Mouse (Mus musculus): Measurements from ENCODE around the gene Cntn2. TPM values are rescaled to one million over a fixed set of nuclear protein-coding genes. Genes with fewer than 3 reads are reported as not detected.
"Not testable (repeated sequence)": the region's sequence is repeated elsewhere in the genome, so short reads cannot be mapped to it uniquely, and the experiment has no call there.

Gene Cntn2
- polyA plus RNA-seq, 1 experiment from 2014 or later: 83.8 TPM

DNA sequence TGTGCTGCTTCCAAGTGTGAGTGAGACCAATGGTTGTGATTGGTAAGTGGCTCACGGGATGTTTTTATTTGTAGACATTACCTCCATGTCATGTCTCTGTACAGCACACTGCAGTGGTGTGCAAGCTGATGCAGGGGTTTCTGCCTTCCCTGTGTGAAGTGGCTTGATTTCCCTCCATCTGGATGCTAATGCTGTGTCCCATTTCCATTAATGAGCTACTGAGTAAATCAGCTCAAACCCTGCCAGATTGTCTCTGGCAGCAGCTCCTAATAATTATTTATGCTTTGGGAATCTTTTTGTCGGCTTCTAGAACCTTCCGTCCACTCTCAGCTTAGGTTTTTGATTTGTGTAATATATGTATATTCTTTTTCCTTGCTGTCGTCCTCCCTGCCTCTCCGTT lies 37.9 kb downstream of the Cntn2 start:
- Histone ChIP-seq H3K4me3 (no peak overlapping the region), H3K36me3 (peaks cover 69% of the 10 kb centered on the region), H3K4me2 (replicated peaks) (no peak overlapping the region), H3K9ac (no peak overlapping the region), H3K9me3 (replicated peaks) (no peaks in the 10 kb centered on the region), H3K4me1 (peaks cover 5% of the 10 kb centered on the region; the same call in 1 of the 2 replicates), H3K27me3 (no peaks in the 10 kb centered on the region), H3K27ac (no peak overlapping the region)
- no peak for ATAC-seq (ENCODE audit: low FRiP score)
- WGBS: 94% methylated on average over 5 of the region's 5 CpGs

- ATAC-seq (ENCODE audit: low FRiP score): no peak
- H3K4me3 ChIP-seq: no peak overlapping the region
- H3K4me1 ChIP-seq: no peaks in the 10 kb centered on the region
- no peak overlapping the region for H3K27ac ChIP-seq
- 88% methylated on average over 2 of the region's 2 CpGs for WGBS
- H3K9me3 ChIP-seq (replicated peaks): no peaks in the 10 kb centered on the region
- H3K27me3 ChIP-seq: no peaks in the 10 kb centered on the region
- H3K4me2 ChIP-seq (replicated peaks): no peak overlapping the region
- H3K36me3 ChIP-seq: peaks cover 81% of the 10 kb centered on the region
- H3K9ac ChIP-seq: no peak overlapping the region
These were observed 42.5 kb downstream of the Cntn2 start for GRCm38 (mm10) chr1:132500535-132500934.

DNA sequence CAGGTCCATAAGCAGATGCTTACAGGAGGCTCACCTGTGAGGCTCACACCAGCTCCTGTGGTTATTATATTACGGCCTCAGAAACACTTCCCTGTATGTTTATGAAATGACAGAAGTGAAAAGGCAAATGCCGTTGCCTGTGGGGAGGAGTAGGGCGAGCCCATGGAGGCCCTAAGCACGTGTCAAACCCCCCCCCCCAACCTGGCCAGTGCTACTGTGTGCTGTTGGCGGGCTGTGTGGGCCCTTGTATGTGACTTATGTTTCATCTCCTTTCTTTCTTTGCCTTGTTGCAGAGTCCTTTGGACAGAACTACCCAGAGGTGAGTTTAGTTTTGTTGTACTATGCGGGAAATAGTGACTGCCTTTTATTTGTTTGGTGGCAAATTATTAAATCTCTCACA lies 59.3 kb downstream of the Cntn2 start:
- H3K4me2 ChIP-seq (replicated peaks): no peak overlapping the region
- ATAC-seq (ENCODE audit: low FRiP score): no peak
- 0 out of 2 replicates have a peak, but pooled peaks cover 2% of the 10 kb centered on the region for H3K4me1 ChIP-seq
- peaks cover 32% of the 10 kb centered on the region for H3K36me3 ChIP-seq
- no peak overlapping the region for H3K27ac ChIP-seq
- no peak overlapping the region for H3K4me3 ChIP-seq
- H3K27me3 ChIP-seq: no peaks in the 10 kb centered on the region
- WGBS: 95% methylated on average over 6 of the region's 6 CpGs
- H3K9ac ChIP-seq: no peak overlapping the region
- no peaks in the 10 kb centered on the region for H3K9me3 ChIP-seq (replicated peaks)

DNA sequence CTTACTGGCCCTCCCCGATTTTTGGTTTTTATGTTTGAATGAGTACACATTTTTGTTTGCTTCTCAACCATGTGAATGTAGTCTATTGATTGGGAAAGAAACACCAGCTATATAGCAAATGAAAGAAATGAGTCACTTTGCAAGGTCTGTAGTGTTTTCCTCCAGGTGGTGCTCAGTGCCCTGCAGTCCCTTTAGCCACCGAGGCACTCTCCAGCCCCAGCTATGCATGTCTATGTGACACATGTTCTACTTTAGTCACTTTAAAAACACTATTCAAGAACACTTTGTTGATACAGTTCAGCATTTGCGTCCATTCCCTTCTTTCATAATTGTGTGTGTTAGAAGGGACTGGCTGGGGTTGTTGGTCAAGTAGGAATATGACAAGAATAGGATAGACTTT lies 59.8 kb downstream of the Cntn2 start:
- 93% methylated on average over 3 of the region's 3 CpGs for WGBS
- Histone ChIP-seq H3K4me2 (replicated peaks) (no peak overlapping the region), H3K27me3 (no peaks in the 10 kb centered on the region), H3K9me3 (replicated peaks) (no peaks in the 10 kb centered on the region), H3K9ac (no peak overlapping the region), H3K36me3 (peaks cover 27% of the 10 kb centered on the region), H3K27ac (no peak overlapping the region), H3K4me3 (no peak overlapping the region), H3K4me1 (peaks cover 7% of the 10 kb centered on the region)
- ATAC-seq (ENCODE audit: low FRiP score): no peak

GRCm38 (mm10) chr1:132481619-132482018 lies 61.4 kb downstream of the Cntn2 start:
- no peaks in the 10 kb centered on the region for H3K9me3 ChIP-seq (replicated peaks)
- H3K4me2 ChIP-seq (replicated peaks): no peak overlapping the region
- H3K4me1 ChIP-seq: peaks cover 12% of the 10 kb centered on the region
- no peak overlapping the region for H3K4me3 ChIP-seq
- no peaks in the 10 kb centered on the region for H3K27me3 ChIP-seq
- WGBS: 94% methylated on average over 2 of the region's 2 CpGs
- H3K36me3 ChIP-seq: peaks cover 13% of the 10 kb centered on the region
- ATAC-seq (ENCODE audit: low FRiP score): no peak
- no peak overlapping the region for H3K9ac ChIP-seq
- no peak overlapping the region for H3K27ac ChIP-seq

GRCm38 (mm10) chr1:132479438-132479837 lies 63.6 kb downstream of the Cntn2 start:
- no peaks in the 10 kb centered on the region for H3K9me3 ChIP-seq (replicated peaks)
- no peak for ATAC-seq (ENCODE audit: low FRiP score)
- H3K27me3 ChIP-seq: no peaks in the 10 kb centered on the region
- WGBS: 95% methylated on average over 1 of the region's 1 CpGs
- H3K9ac ChIP-seq: no peak overlapping the region
- H3K4me3 ChIP-seq: no peak overlapping the region
- no peak overlapping the region for H3K4me2 ChIP-seq (replicated peaks)
- no peaks in the 10 kb centered on the region for H3K36me3 ChIP-seq
- no peak overlapping the region for H3K27ac ChIP-seq
- peaks cover 20% of the 10 kb centered on the region for H3K4me1 ChIP-seq

DNA sequence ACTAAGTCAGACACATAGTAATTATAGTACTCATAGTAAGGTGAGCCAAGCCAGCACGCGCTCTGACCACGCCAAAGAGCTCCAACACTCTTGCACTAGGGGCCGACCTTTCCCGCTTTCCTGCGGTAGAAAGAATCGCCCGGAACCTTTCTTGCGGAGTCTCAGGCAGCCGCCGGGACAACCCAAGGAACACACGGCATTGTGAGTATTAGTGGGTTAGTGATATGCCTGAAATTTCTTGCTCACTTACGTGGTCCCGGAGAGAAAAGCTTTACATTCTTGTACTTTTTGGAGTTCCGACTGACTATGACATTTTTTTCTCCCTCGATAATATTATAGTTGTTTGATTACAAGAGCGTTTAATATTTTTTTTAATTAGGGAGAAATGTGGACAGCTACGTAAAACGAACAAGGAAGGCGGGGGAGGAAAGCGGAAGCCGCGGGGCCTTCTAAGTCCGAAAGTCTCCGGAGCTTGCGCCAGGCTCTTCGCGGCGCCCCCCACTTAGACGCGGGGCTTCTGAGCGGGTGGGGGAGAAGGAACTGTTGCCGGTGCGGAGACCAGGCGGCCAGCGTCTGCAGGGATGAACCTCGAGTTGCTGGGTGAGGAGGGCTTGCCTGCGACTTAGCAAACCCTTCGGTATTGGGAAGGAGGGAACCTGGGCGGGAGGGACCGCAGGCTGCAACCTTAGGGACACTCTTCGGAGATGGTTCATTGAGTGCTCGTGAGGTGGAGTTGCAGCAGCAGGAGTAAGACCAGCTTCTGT lies 65.9 kb downstream of the Cntn2 start, which contains the start of gene Rbbp5:
Gene Rbbp5, plus strand, starts transcription at position 438 of the 764 bp plus-strand sequence.
- Histone ChIP-seq H3K27ac (peak within 1 kb of the TSS; percentile 56), H3K36me3 (no peaks in the 10 kb centered on the region), H3K4me2 (replicated peaks) (peak within 1 kb of the TSS; percentile 63), H3K9ac (peak within 1 kb of the TSS; percentile 86), H3K4me1 (peaks cover 20% of the 10 kb centered on the region), H3K27me3 (no peaks in the 10 kb centered on the region), H3K4me3 (peak within 1 kb of the TSS; percentile 87), H3K9me3 (replicated peaks) (no peaks in the 10 kb centered on the region)
- ATAC-seq (ENCODE audit: low FRiP score): peak; percentile 92
- WGBS: under 1% methylated on average over 43 of the region's 43 CpGs

DNA sequence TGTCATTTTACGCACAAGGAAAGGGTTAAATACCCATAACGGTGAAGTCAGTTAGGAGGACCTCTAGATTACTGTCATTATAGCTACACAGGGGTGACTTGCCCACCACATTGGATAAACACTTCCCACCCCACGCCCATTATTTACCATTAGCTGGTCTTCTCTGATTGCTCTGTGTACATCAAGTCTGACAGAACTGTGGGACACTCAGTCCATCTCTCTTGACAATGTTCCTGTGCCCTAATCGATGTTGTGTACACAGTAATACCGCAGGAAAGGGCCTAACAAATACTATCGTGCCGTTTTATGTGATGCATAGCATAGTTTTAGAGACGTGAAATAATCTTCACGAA lies 66.5 kb downstream of the Cntn2 start:
- Histone ChIP-seq H3K36me3 (no peaks in the 10 kb centered on the region), H3K4me2 (replicated peaks) (peak overlapping the region; percentile 63), H3K9me3 (replicated peaks) (no peaks in the 10 kb centered on the region), H3K27me3 (no peaks in the 10 kb centered on the region), H3K4me3 (peak overlapping the region; percentile 87), H3K4me1 (peaks cover 20% of the 10 kb centered on the region), H3K27ac (peak overlapping the region; percentile 56; the same call in 1 of the 2 replicates), H3K9ac (peak overlapping the region; percentile 86)
- WGBS: 5% methylated on average over 9 of the region's 9 CpGs
- peak; percentile 38 for ATAC-seq (ENCODE audit: low FRiP score)

DNA sequence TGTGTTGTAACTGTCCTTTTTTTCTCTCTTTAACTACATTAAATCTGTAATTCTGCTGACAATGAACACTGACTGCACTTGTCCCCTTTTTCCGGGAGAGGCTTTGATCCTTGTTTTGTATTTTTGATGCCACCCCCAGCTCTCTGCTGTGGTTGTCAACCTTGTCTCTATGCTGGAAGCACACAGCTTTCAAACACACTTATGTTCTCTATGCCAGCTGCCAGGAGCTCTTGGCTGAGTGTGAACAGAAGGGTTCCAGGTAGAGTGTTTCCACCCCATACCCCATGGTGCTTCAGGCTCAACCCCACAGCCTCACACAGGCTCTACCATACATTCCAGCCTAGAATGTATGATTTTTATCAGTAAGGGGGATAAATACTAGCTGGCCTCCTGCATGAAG lies 68.6 kb downstream of the Cntn2 start:
- Histone ChIP-seq H3K27ac (no peak overlapping the region), H3K36me3 (no peaks in the 10 kb centered on the region), H3K9me3 (replicated peaks) (no peaks in the 10 kb centered on the region), H3K9ac (no peak overlapping the region), H3K27me3 (no peaks in the 10 kb centered on the region), H3K4me2 (replicated peaks) (no peak overlapping the region), H3K4me1 (peaks cover 20% of the 10 kb centered on the region), H3K4me3 (no peak overlapping the region)
- no peak for ATAC-seq (ENCODE audit: low FRiP score)
- 79% methylated on average over 1 of the region's 1 CpGs for WGBS

DNA sequence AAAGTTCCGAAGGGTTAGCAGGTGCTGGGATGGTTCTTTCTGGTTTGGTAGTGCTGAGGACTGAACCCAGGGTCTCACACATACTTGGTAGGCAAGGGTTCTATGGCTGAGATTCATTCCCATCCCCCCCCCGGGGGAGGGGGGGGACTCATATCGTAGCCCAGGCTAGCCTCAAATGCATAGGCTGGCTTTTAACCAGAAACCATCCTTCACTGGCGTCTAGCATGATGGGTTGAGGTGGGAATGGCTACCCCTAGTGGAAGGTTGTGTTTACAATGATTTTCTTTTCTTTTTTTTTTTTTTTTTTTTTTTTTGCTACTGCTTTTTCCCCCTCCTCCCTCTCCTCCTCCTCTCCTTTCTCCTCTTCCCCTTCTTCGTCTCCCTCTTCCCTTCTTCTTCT lies 70.5 kb downstream of the Cntn2 start:
- 63% methylated on average over 5 of the region's 5 CpGs for WGBS
- no peak for ATAC-seq (ENCODE audit: low FRiP score)
- H3K9me3 ChIP-seq (replicated peaks): no peaks in the 10 kb centered on the region
- H3K4me2 ChIP-seq (replicated peaks): no peak overlapping the region
- no peak overlapping the region for H3K9ac ChIP-seq
- H3K27ac ChIP-seq: no peak overlapping the region
- no peak overlapping the region for H3K4me3 ChIP-seq
- peaks cover 8% of the 10 kb centered on the region for H3K4me1 ChIP-seq
- no peaks in the 10 kb centered on the region for H3K27me3 ChIP-seq
- H3K36me3 ChIP-seq: no peaks in the 10 kb centered on the region

GRCm38 (mm10) chr1:132471499-132471898 lies 71.6 kb downstream of the Cntn2 start:
- no peak for ATAC-seq (ENCODE audit: low FRiP score)
- no peaks in the 10 kb centered on the region for H3K27me3 ChIP-seq
- no peak overlapping the region for H3K4me2 ChIP-seq (replicated peaks)
- no peak overlapping the region for H3K27ac ChIP-seq
- no peaks in the 10 kb centered on the region for H3K9me3 ChIP-seq (replicated peaks)
- no peak overlapping the region for H3K4me3 ChIP-seq
- H3K4me1 ChIP-seq: peaks cover 8% of the 10 kb centered on the region
- 90% methylated on average over 5 of the region's 5 CpGs for WGBS
- no peak overlapping the region for H3K9ac ChIP-seq
- no peaks in the 10 kb centered on the region for H3K36me3 ChIP-seq

GRCm38 (mm10) chr1:132471032-132471431 lies 72.0 kb downstream of the Cntn2 start:
- H3K4me3 ChIP-seq: no peak overlapping the region
- H3K4me2 ChIP-seq (replicated peaks): no peak overlapping the region
- no peak for ATAC-seq (ENCODE audit: low FRiP score)
- peaks cover under 1% of the 10 kb centered on the region; the same call in 1 of the 2 replicates for H3K36me3 ChIP-seq
- 88% methylated on average over 2 of the region's 2 CpGs for WGBS
- H3K4me1 ChIP-seq: peaks cover 5% of the 10 kb centered on the region
- no peaks in the 10 kb centered on the region for H3K9me3 ChIP-seq (replicated peaks)
- H3K27me3 ChIP-seq: no peaks in the 10 kb centered on the region
- H3K27ac ChIP-seq: no peak overlapping the region
- no peak overlapping the region for H3K9ac ChIP-seq

DNA sequence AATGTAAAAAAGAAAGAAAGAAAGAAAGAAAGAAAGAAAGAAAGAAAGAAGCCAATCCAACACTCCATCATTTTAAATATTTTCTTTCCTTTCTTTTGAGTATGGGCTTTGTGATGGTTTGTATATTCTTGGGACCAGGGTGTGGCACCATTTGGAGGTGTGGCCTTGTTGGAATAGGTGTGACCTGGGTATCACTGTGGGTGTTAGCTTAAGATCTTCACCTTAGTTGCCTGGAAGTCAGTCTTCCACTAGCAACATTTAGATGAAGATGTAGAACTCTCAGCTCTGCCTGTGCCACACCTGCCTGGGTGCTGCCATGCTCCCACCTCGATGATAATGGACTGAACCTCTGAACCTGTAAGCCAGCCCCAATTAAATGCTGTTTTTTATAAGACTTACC lies 73.0 kb downstream of the Cntn2 start:
- H3K36me3 ChIP-seq: not testable (repeated sequence)

More for the DNA sequence above, 73.0 kb downstream of the Cntn2 start:
- not testable (repeated sequence) for H3K9ac ChIP-seq; H3K4me3 ChIP-seq; H3K27ac ChIP-seq; H3K4me2 ChIP-seq (replicated peaks); H3K9me3 ChIP-seq (replicated peaks); H3K27me3 ChIP-seq; ATAC-seq (ENCODE audit: low FRiP score); H3K4me1 ChIP-seq
- WGBS: 90% methylated on average over 1 of the region's 1 CpGs
